Mouse (Mus musculus) layer of hippocampus, adult 18-20 months (tissue): Measurements from ENCODE around the gene Elobl. TPM values are rescaled to one million over a fixed set of nuclear protein-coding genes. Genes with fewer than 3 reads are reported as not detected.

Experiments used
- DNase-seq, 2 experiments: peaks; one replicate each; pipeline ENCODE4 v3.0.0; 2022; ENCODE audit warnings: low spot score in 2 of 2
- total RNA-seq, 2 experiments: library from RNA; stranded (reverse); gene quantifications; 2 replicates each; pipeline ENCODE4 v1.2.3; 2021

Gene Elobl
- total RNA-seq, 2 experiments from 2014 or later, result not detected

GRCm38 (mm10) chr11:88937886-88938285 is 28.8 kb downstream of the Elobl start:
- DNase-seq, result no peak

GRCm38 (mm10) chr11:88934089-88935000 is 32.4 kb downstream of the Elobl start:
- peak in 1 of 2 experiments; percentile 34 for DNase-seq

GRCm38 (mm10) chr11:88933030-88933429 is 33.7 kb downstream of the Elobl start:
- no peak for DNase-seq

- DNase-seq, result no peak
Measured at GRCm38 (mm10) chr11:88931692-88932530, 34.8 kb downstream of the Elobl start.

- no peak for DNase-seq
Measured at GRCm38 (mm10) chr11:88926566-88926965, 40.2 kb downstream of the Elobl start.

Other genes with a start within 250 kb of the Elobl start
- gene Msi2, start 248.4 kb downstream of the Elobl start, total RNA-seq, result 100 to 1,000 TPM; 110 to 113 TPM
- 10 to 100 TPM; 40.9 to 42.9 TPM for gene Akap1, start 102.3 kb downstream of the Elobl start, total RNA-seq
- 10 to 100 TPM; 13.9 to 16.3 TPM for gene Scpep1, start 11.5 kb downstream of the Elobl start, total RNA-seq
- gene Coil, start 3.3 kb upstream of the Elobl start, total RNA-seq, result 10 to 100 TPM; 20.5 to 21.1 TPM
- 1 to 10 TPM; 3.6 to 3.7 TPM for gene Trim25, start 32.4 kb upstream of the Elobl start, total RNA-seq
- gene Dgke, start 99.9 kb upstream of the Elobl start, total RNA-seq, result 10 to 100 TPM; 46.7 to 48.0 TPM
- gene Gm525, start 106.9 kb upstream of the Elobl start, total RNA-seq, result not detected